Mouse (Mus musculus) liver, postnatal 0 days (tissue): ENCODE measurements at regions not wholly inside any gene's neighbourhood (a gene's known extent, or its start where the extent isn't known, plus 50 kb on each side); places are given as distances from the start of the nearest gene placed in this dataset.

Experiments
- CTCF ChIP-seq: sonication (generic); IDR thresholded peaks from 2 replicates; pipeline ENCODE4 v1.5.1; 2016; ENCODE audit warnings: antibody characterized with exemption, low read depth
- EP300 ChIP-seq: IDR thresholded peaks from 2 replicates; pipeline ENCODE4 v1.6.1; 2016; ENCODE audit warnings: antibody characterized with exemption, low read depth, mild to moderate bottlenecking

DNA sequence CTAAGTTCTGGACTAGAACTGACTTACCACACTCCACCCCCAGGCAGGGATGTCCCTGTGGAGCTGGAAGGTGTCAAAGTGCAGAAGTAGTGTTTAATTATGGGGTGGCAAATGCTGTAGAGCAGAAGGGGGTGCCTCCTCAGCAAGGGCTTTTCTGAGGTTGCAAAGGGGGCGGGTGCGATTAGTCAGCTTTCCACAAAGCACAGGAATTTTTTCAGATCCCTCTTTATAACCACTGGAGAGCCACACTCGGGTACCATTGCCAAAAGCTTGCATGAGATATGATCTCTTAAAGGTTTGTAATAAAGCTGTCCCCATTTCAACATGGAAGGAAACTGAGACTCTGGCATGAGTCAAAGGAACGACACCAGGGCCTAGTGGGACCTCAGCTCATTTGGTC is 381.7 kb downstream of the H2al1j start:
- TF ChIP-seq CTCF (no peak), EP300 (no peak)
